Mouse (Mus musculus) C2C12 (cell line): ENCODE data around the gene Lactbl1.

Source experiments
- CTCF ChIP-seq: IDR thresholded peaks from one replicate; pipeline ENCODE4 v1.5.1; 2011; ENCODE audit not compliant: control insufficient read depth, insufficient read depth, insufficient read length
- MAX ChIP-seq: IDR thresholded peaks from one replicate; pipeline ENCODE4 v1.6.1; 2011; ENCODE audit warnings: mild to moderate bottlenecking, control low read depth

- TF ChIP-seq CTCF, result no peak
- TF ChIP-seq MAX, result no peak
Observed at GRCm38 (mm10) chr4:136684485-136684884, 62.1 kb downstream of the Lactbl1 start.
